Mouse (Mus musculus): ENCODE measurements around the gene Smim11. TPM values are rescaled to one million over a fixed set of nuclear protein-coding genes. Genes with fewer than 3 reads are reported as not detected.

Smim11 gene
- polyA plus RNA-seq, 1 experiment from 2014 or later, result 122 TPM

- Histone ChIP-seq H3K27me3 (replicated peaks; ENCODE audit: low read depth, poor library complexity, severe bottlenecking) (no peaks in the 10 kb centered on the region), H3K9me3 (no peaks in the 10 kb centered on the region), H3K27ac (replicated peaks) (peak overlapping the region; percentile 88), H3K4me3 (peak overlapping the region; percentile 71), H3K36me3 (replicated peaks) (peaks cover 13% of the 10 kb centered on the region), H3K4me1 (peaks cover 24% of the 10 kb centered on the region)
- DNase-seq (ENCODE audit: low spot score), result no peak
- under 1% methylated on average over 12 of the region's 12 CpGs for WGBS
Observed at GRCm38 (mm10) chr16:92301412-92301806, 323 bp downstream of the Smim11 start.

- H3K27ac ChIP-seq (replicated peaks), result peak overlapping the region; percentile 88
- H3K27me3 ChIP-seq (replicated peaks; ENCODE audit: low read depth, poor library complexity, severe bottlenecking), result no peaks in the 10 kb centered on the region
- H3K4me3 ChIP-seq, result peak overlapping the region; percentile 71
- H3K9me3 ChIP-seq, result no peaks in the 10 kb centered on the region
- 31% methylated on average over 5 of the region's 5 CpGs for WGBS
- peaks cover 18% of the 10 kb centered on the region for H3K36me3 ChIP-seq (replicated peaks)
- peak; percentile 31 for DNase-seq (ENCODE audit: low spot score)
- H3K4me1 ChIP-seq, result peaks cover 24% of the 10 kb centered on the region
Observed at GRCm38 (mm10) chr16:92301989-92302388, 903 bp downstream of the Smim11 start.

- Histone ChIP-seq H3K27ac (replicated peaks) (no peak overlapping the region), H3K9me3 (no peaks in the 10 kb centered on the region), H3K4me3 (peak overlapping the region; percentile 71), H3K36me3 (replicated peaks) (peaks cover 24% of the 10 kb centered on the region), H3K4me1 (peaks cover 24% of the 10 kb centered on the region), H3K27me3 (replicated peaks; ENCODE audit: low read depth, poor library complexity, severe bottlenecking) (no peaks in the 10 kb centered on the region)
- 65% methylated on average over 5 of the region's 5 CpGs for WGBS
- DNase-seq (ENCODE audit: low spot score), result no peak
Observed at GRCm38 (mm10) chr16:92302506-92302905, 1.4 kb downstream of the Smim11 start.

GRCm38 (mm10) chr16:92305519-92305918 lies 4.4 kb downstream of the Smim11 start:
- WGBS, result 90% methylated on average over 2 of the region's 2 CpGs
- Histone ChIP-seq H3K4me1 (peaks cover 29% of the 10 kb centered on the region), H3K27me3 (replicated peaks; ENCODE audit: low read depth, poor library complexity, severe bottlenecking) (no peaks in the 10 kb centered on the region), H3K36me3 (replicated peaks) (peaks cover 49% of the 10 kb centered on the region), H3K4me3 (no peak overlapping the region), H3K27ac (replicated peaks) (no peak overlapping the region), H3K9me3 (no peaks in the 10 kb centered on the region)
- peak; percentile 28 for DNase-seq (ENCODE audit: low spot score)

GRCm38 (mm10) chr16:92307947-92308346 lies 6.9 kb downstream of the Smim11 start:
- no peaks in the 10 kb centered on the region for H3K27me3 ChIP-seq (replicated peaks; ENCODE audit: low read depth, poor library complexity, severe bottlenecking)
- no peak overlapping the region for H3K27ac ChIP-seq (replicated peaks)
- H3K4me1 ChIP-seq, result peaks cover 11% of the 10 kb centered on the region
- WGBS, result 79% methylated on average over 3 of the region's 3 CpGs
- DNase-seq (ENCODE audit: low spot score), result no peak
- H3K36me3 ChIP-seq (replicated peaks), result peaks cover 73% of the 10 kb centered on the region
- H3K9me3 ChIP-seq, result no peaks in the 10 kb centered on the region
- H3K4me3 ChIP-seq, result no peak overlapping the region

- Histone ChIP-seq H3K4me3 (no peak overlapping the region), H3K9me3 (no peaks in the 10 kb centered on the region), H3K27me3 (replicated peaks; ENCODE audit: low read depth, poor library complexity, severe bottlenecking) (no peaks in the 10 kb centered on the region), H3K27ac (replicated peaks) (no peak overlapping the region), H3K36me3 (replicated peaks) (peaks cover 79% of the 10 kb centered on the region), H3K4me1 (peaks cover 10% of the 10 kb centered on the region)
- DNase-seq (ENCODE audit: low spot score), result no peak
- 56% methylated on average over 4 of the region's 4 CpGs for WGBS
Observed at GRCm38 (mm10) chr16:92309126-92309525, 8.0 kb downstream of the Smim11 start.

GRCm38 (mm10) chr16:92313953-92314741 lies 13.1 kb downstream of the Smim11 start:
- 45% methylated on average over 13 of the region's 13 CpGs for WGBS
- Histone ChIP-seq H3K9me3 (no peaks in the 10 kb centered on the region), H3K4me1 (peaks cover 12% of the 10 kb centered on the region), H3K27me3 (replicated peaks; ENCODE audit: low read depth, poor library complexity, severe bottlenecking) (no peaks in the 10 kb centered on the region), H3K4me3 (no peak overlapping the region), H3K27ac (replicated peaks) (peak overlapping the region; percentile 30; the same call in 1 of the 2 replicates), H3K36me3 (replicated peaks) (peaks cover 42% of the 10 kb centered on the region)
- DNase-seq (ENCODE audit: low spot score), result peak; percentile 62

GRCm38 (mm10) chr16:92316049-92316738 lies 15.1 kb downstream of the Smim11 start:
- Histone ChIP-seq H3K9me3 (no peaks in the 10 kb centered on the region), H3K4me1 (peaks cover 8% of the 10 kb centered on the region), H3K27me3 (replicated peaks; ENCODE audit: low read depth, poor library complexity, severe bottlenecking) (no peaks in the 10 kb centered on the region), H3K27ac (replicated peaks) (no peak overlapping the region), H3K4me3 (no peak overlapping the region), H3K36me3 (replicated peaks) (peaks cover 23% of the 10 kb centered on the region)
- no peak for DNase-seq (ENCODE audit: low spot score)
- 82% methylated on average over 7 of the region's 7 CpGs for WGBS

GRCm38 (mm10) chr16:92319353-92320109 lies 18.4 kb downstream of the Smim11 start:
- H3K9me3 ChIP-seq, result no peaks in the 10 kb centered on the region
- 64% methylated on average over 20 of the region's 20 CpGs for whole genome bisulfite sequencing
- peak; percentile 66 for DNase-seq (ENCODE audit: low spot score)

GRCm38 (mm10) chr16:92320361-92320760 lies 19.3 kb downstream of the Smim11 start:
- no peak for DNase-seq (ENCODE audit: low spot score)
- H3K4me3 ChIP-seq, result no peak overlapping the region
- no peaks in the 10 kb centered on the region for H3K36me3 ChIP-seq (replicated peaks)
- H3K27me3 ChIP-seq (replicated peaks; ENCODE audit: low read depth, poor library complexity, severe bottlenecking), result no peaks in the 10 kb centered on the region; the same call in 1 of the 2 replicates
- H3K9me3 ChIP-seq, result no peaks in the 10 kb centered on the region
- whole genome bisulfite sequencing, result 85% methylated on average over 3 of the region's 3 CpGs
- no peak overlapping the region for H3K27ac ChIP-seq (replicated peaks)
- peaks cover 14% of the 10 kb centered on the region for H3K4me1 ChIP-seq

More at GRCm38 (mm10) chr16:92319353-92320109, 18.4 kb downstream of the Smim11 start:
- no peak overlapping the region for H3K4me3 ChIP-seq
- H3K27me3 ChIP-seq (replicated peaks; ENCODE audit: low read depth, poor library complexity, severe bottlenecking), result no peaks in the 10 kb centered on the region
- H3K27ac ChIP-seq (replicated peaks), result no peak overlapping the region
- no peaks in the 10 kb centered on the region for H3K36me3 ChIP-seq (replicated peaks)
- peaks cover 8% of the 10 kb centered on the region for H3K4me1 ChIP-seq

- WGBS, result 94% methylated on average over 8 of the region's 8 CpGs
- Histone ChIP-seq H3K27me3 (replicated peaks; ENCODE audit: low read depth, poor library complexity, severe bottlenecking) (no peaks in the 10 kb centered on the region; the same call in 1 of the 2 replicates), H3K27ac (replicated peaks) (no peak within 1 kb of the TSS), H3K4me3 (no peak within 1 kb of the TSS), H3K36me3 (replicated peaks) (no peaks in the 10 kb centered on the region), H3K9me3 (no peaks in the 10 kb centered on the region), H3K4me1 (peaks cover 14% of the 10 kb centered on the region)
- no peak for DNase-seq (ENCODE audit: low spot score)
Observed at GRCm38 (mm10) chr16:92321341-92321740, 20.3 kb downstream of the Smim11 start, which contains the start of gene Fam243. Gene Fam243 (minus strand): TSS chr16:92321441.

GRCm38 (mm10) chr16:92324309-92325061 lies 23.4 kb downstream of the Smim11 start:
- WGBS, result 42% methylated on average over 7 of the region's 7 CpGs
- Histone ChIP-seq H3K36me3 (replicated peaks) (no peaks in the 10 kb centered on the region), H3K4me3 (no peak overlapping the region), H3K9me3 (no peaks in the 10 kb centered on the region), H3K4me1 (peaks cover 14% of the 10 kb centered on the region), H3K27me3 (replicated peaks; ENCODE audit: low read depth, poor library complexity, severe bottlenecking) (no peaks in the 10 kb centered on the region; the same call in 1 of the 2 replicates), H3K27ac (replicated peaks) (peak overlapping the region; percentile 24)
- DNase-seq (ENCODE audit: low spot score), result no peak

All from embryonic facial prominence, embryonic 10.5 days (tissue).